Mouse (Mus musculus): ENCODE measurements around the gene Sart1. TPM values are rescaled to one million over a fixed set of nuclear protein-coding genes. Genes with fewer than 3 reads are reported as not detected.
A peak's percentile ranks its signal among the peaks of the same experiment; 100 is the strongest.

Sart1 gene
- total RNA-seq, 2 experiments from 2014 or later, result 80.1 to 97.5 TPM

GRCm38 (mm10) chr19:5345297-5346131, 43.0 kb downstream of the Sart1 start:
- intact Hi-C loops (cut with DNase I), result no loop called here
- DNase-seq (ENCODE audit: extremely low spot score in 1 of 2, low spot score in 2 of 2), result peak in 1 of 2 experiments; percentile 46

DNA sequence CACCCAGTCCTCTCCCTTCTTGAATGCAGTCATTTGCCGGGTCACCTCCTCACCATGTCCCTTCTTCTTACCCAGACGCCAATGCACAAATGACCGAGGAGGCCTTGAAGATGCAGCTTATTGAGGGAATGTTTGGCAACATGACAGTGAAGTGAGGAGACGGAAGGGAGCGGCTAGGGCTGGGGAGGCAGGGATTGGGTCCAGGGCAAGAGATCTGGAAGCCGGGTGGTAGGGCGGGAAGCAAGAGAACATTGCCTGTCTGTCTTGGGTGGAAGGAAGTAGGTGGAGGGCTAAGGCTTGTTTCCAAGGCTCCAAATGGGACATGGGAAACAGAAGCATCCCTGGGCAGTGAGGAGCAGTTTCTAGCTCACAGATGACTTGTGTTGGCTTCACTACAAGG, 47.1 kb downstream of the Sart1 start:
- intact Hi-C loops (cut with DNase I), result no loop called here
- DNase-seq (ENCODE audit: extremely low spot score in 1 of 2, low spot score in 2 of 2), result no peak

DNA sequence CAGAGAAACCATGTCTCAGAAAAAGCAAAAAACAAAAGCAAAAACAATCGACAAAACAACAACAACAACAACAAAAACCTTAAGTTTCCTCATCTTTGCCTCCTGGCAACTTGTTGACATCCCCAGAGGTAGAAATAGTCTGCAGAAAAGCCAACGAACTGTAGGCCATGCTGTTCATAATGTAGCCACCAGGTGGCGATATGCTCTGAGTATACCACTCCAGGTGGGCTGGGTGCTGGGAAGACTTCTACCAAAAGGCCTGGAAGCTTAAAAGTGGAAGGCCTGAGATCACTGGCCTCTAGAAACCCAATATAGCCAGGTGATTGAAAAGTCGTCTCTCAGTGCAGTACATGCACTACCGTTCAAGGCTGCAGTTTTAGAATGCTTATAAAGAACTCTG, 50.5 kb downstream of the Sart1 start:
- intact Hi-C loops (cut with DNase I), result no loop called here
- peak; percentile 27 to 81 for DNase-seq (ENCODE audit: extremely low spot score in 1 of 2, low spot score in 2 of 2)

GRCm38 (mm10) chr19:5335441-5335840, 53.1 kb downstream of the Sart1 start, which contains the start of gene Catsper1:
TSS of gene Catsper1 (plus strand) at chr19:5335741.
- DNase-seq (ENCODE audit: extremely low spot score in 1 of 2, low spot score in 2 of 2), result no peak
- intact Hi-C loops (cut with DNase I), result no loop called here

GRCm38 (mm10) chr19:5334741-5335140, 53.8 kb downstream of the Sart1 start:
- no peak for DNase-seq (ENCODE audit: extremely low spot score in 1 of 2, low spot score in 2 of 2)
- intact Hi-C loops (cut with DNase I), result no loop called here

DNA sequence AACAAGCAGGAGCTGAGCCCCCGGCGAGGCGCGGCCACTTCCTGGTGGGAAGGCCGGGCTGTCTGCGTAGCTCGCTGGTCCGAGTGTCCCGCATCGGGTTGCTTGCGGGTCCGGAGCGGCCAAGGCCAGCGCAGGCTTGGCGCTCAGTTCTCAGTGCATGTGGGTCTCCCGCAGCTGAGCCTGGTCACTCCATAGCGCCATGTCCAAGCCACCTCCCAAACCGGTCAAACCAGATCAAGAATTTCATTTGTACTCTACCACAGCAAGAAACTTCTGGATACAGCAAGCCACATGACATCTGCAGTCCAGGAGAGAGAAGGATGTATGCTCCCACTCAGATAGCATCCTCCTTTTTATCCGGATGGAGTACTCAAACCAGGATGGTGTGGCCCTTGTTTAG, 60.5 kb downstream of the Sart1 start:
- intact Hi-C loops (cut with DNase I), result no loop called here
- DNase-seq (ENCODE audit: extremely low spot score in 1 of 2, low spot score in 2 of 2), result no peak

Other genes with a start within 250 kb of the Sart1 start
- 10 to 100 TPM; 77.2 to 77.9 TPM for gene Pacs1, start 115.6 kb downstream of the Sart1 start, total RNA-seq (2021)
- 100 to 1,000 TPM; 185 to 193 TPM for gene Sf3b2, start 93.2 kb downstream of the Sart1 start, total RNA-seq (2021)
- gene Gal3st3, start 90.4 kb downstream of the Sart1 start, total RNA-seq (2021), result 10 to 100 TPM; 84.1 to 90.3 TPM
- gene Catsper1, start 53.0 kb downstream of the Sart1 start, total RNA-seq (2021), result not detected
- 10 to 100 TPM; 10.4 to 13.8 TPM for gene Cst6, start 39.1 kb downstream of the Sart1 start, total RNA-seq (2021)
- gene Eif1ad, start 22.0 kb downstream of the Sart1 start, total RNA-seq (2021), result 10 to 100 TPM; 30.0 to 31.0 TPM
- gene Banf1, start 21.5 kb downstream of the Sart1 start, total RNA-seq (2021), result 100 to 1,000 TPM; 113 to 124 TPM
- not detected for gene Tsga10ip, start 13.8 kb upstream of the Sart1 start, total RNA-seq (2021)
- gene Drap1, start 36.3 kb upstream of the Sart1 start, total RNA-seq (2021), result 100 to 1,000 TPM; 188 to 190 TPM
- 10 to 100 TPM; 60.0 to 65.6 TPM for gene AI837181, start 36.4 kb upstream of the Sart1 start, total RNA-seq (2021)
- gene Fosl1, start 58.8 kb upstream of the Sart1 start, total RNA-seq (2021), result not detected
- 10 to 100 TPM; 21.9 to 24.0 TPM for gene Ccdc85b, start 69.2 kb upstream of the Sart1 start, total RNA-seq (2021)
- 10 to 100 TPM; 89.9 to 90.4 TPM for gene Fibp, start 71.9 kb upstream of the Sart1 start, total RNA-seq (2021)
- gene Ctsw, start 79.8 kb upstream of the Sart1 start, total RNA-seq (2021), result 1 to 10 TPM; 2.5 to 4.9 TPM
- gene Efemp2, start 85.3 kb upstream of the Sart1 start, total RNA-seq (2021), result 10 to 100 TPM; 18.3 to 18.6 TPM
- 10 to 100 TPM; 32.2 to 33.3 TPM for gene Mus81, start 99.7 kb upstream of the Sart1 start, total RNA-seq (2021)
- gene Cfl1, start 101.8 kb upstream of the Sart1 start, total RNA-seq (2021), result 1,000 to 10,000 TPM; 1,943 to 1,967 TPM
- 1 to 10 TPM; 4.8 to 5.4 TPM for gene 1700020D05Rik, start 115.1 kb upstream of the Sart1 start, total RNA-seq (2021)
- 10 to 100 TPM; 76.9 to 77.8 TPM for gene Snx32, start 121.8 kb upstream of the Sart1 start, total RNA-seq (2021)
- gene Ovol1, start 171.9 kb upstream of the Sart1 start, total RNA-seq (2021), result not detected
- gene Ap5b1, start 179.3 kb upstream of the Sart1 start, total RNA-seq (2021), result 1 to 10 TPM; 8.3 to 9.2 TPM
- gene Rnaseh2c, start 213.2 kb upstream of the Sart1 start, total RNA-seq (2021), result 10 to 100 TPM; 68.2 to 71.7 TPM
- gene Kat5, start 221.5 kb upstream of the Sart1 start, total RNA-seq (2021), result 10 to 100 TPM; 70.9 to 79.7 TPM
- 10 to 100 TPM; 21.3 to 21.9 TPM for gene Rela, start 248.8 kb upstream of the Sart1 start, total RNA-seq (2021)